Mouse (Mus musculus) adrenal gland, adult 2 months (tissue): ENCODE measurements at regions not wholly inside any gene's neighbourhood (a gene's known extent, or its start where the extent isn't known, plus 50 kb on each side); places are given as distances from the start of the nearest gene placed in this dataset.
"Not testable (repeated sequence)": the region's sequence is repeated elsewhere in the genome, so short reads cannot be mapped to it uniquely, and the experiment has no call there.

Source experiments
- DNase-seq: peaks from one replicate; pipeline ENCODE4 v3.0.0; 2021

DNA sequence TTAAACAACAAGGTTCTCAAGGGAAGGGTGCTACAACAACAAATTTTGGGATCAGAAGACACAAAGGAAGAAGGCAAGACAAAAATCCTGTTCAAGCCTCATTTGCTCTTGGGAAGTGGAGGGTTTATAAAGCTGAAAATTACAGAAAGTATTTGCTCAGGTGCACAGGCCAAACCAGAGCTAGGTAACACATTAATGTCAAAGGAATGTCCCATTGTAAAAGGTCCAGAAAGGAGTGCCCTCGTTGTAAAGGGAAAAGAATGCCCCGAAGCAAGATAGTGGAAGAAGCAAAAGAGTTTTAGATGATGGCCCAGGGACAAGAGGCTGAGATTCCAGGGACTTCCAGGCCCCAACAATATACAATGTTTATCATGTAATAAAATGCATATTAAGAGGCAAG is 317.3 kb downstream of the Car8 start:
- no peak for DNase-seq

DNA sequence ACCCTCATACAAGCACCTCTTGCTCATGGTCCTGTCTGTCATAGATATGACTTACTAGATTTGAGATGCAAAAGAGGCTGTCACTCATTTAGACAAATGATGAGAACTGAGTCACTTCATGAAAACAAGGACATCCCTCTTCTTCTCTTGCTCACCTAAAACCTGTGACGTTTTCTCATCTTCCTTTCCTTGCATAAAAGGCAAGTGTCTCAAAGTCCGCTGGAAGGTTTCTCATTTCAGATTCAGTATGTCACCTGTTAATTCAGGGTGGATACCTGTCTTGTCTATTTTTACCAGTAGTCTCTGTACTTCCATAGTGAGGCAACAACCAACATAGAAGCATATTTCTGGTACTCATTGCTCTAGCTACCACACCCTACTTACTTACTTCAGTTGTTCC is 325.6 kb downstream of the Car8 start:
- DNase-seq: no peak

DNA sequence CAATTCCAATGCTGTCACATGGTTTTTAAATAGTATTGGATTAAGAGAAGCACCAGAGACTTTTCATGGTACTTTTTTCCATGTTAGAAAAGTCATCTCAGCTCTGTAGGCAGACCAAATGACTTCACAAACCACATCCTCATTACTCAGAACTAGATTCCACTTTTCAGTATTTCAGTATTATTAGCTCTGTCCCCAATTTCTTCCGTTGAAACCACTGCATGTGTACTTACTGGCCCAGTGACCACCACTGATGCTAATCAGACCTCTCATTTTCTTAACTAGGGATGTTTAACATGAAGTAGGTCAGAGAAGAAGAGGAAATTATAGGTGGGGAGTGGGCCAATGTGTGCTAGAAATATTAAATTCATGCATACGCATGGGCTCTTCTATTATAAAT is 326.2 kb downstream of the Car8 start:
- no peak for DNase-seq

DNA sequence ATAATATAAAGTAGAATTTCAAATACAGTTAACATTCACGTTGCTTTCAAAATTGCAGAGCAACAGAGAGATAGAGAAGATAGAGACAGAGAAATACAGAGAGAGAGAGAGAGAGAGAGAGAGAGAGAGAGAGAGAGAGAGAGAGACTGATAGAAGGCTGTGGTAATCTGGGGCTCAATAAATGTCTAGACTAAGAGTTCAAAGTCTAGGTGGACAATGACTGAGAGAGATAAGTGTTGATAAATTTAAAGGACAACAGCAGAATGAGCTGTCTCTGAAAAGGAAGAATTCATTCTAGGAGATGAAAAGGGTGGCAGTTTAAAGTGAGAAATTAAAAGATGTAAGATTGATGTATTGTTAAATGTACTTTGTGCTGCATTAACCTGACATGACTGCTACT is 335.7 kb downstream of the Car8 start:
- no peak for DNase-seq

DNA sequence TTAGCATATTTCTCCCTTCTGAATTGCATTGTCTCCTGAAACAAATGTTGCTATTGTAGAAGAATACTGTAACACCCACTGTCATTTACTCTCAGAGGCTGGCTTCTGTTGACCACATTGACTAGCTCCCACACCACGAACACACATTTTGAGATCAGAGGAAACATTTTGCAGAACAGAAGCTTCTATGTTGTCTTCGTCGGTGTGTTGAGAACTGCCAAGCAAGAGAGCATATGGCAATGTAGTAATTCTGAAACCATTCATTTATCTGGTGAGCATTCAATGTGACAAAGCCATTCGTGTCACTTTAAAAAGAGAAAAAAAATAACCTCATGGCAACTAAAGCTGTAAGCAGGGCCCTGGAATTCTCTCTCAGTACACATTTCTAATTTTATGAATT is 343.9 kb downstream of the Car8 start:
- no peak for DNase-seq

DNA sequence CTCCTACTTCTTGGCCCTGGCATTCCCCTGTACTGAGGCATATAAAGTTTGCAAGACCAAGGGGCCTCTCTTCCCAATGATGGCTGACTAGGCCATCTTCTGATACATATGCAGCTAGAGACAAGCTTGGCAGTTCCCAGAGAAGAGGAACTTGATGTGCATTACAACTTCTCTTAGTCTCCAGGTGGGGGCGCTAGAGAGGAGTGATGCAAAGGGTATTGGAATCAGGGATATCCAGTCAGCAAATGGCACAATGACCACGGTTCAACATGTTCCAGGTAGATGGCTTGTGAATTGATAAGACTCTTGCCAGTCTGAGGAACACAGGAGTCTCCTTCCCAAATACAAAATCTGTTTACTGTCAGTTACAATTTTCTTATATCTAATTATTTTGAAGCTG is 347.7 kb downstream of the Car8 start:
- no peak for DNase-seq

DNA sequence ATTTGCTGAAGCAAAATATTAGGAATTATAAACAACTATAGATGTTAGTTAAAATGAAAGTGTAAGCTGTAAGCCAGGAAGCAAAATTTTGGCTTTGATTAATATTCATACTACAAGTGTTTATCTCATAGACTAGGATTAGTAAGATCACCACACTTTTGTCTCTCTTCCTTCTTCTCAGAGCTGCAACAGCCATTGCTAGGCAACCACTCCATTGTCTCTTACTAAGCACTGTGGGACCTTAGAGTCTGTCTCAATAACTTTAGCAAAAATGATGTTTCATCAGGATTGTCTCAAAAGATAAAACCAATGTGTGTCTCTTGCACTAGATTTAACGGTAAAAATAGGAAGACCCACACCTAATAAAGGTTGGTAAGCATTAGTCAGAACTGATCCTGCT is 384.3 kb downstream of the Car8 start:
- no peak for DNase-seq

DNA sequence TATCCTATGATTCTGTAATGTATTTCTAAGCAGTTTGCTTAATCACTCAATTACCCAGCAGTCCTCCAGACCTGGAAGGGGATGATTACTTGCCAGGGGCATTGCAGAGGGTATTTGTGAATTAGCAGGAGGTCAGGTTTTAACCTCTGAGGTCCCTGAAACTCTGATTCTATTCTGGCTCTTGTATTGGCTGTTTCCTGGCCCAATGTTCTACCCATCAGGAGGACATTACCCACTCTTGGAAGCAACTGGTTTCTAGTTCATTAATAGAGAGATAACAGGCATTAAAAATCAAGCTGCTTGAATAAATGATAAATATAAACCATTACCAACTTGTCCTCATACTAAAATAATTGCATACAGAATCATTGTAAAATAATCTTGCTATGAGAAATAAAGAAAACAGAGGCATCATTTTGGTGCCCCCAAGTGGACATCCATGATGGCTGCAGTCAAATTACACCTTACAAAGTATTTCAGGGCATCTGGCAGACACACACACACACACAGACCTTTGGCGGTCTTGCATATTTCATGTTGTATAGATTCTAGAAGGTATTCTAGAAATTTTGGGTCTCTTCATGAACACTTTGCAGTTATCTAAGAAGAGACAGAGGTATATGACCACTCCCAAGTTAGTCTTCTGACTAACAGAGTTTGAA is 385.6 kb downstream of the Car8 start:
- no peak for DNase-seq

DNA sequence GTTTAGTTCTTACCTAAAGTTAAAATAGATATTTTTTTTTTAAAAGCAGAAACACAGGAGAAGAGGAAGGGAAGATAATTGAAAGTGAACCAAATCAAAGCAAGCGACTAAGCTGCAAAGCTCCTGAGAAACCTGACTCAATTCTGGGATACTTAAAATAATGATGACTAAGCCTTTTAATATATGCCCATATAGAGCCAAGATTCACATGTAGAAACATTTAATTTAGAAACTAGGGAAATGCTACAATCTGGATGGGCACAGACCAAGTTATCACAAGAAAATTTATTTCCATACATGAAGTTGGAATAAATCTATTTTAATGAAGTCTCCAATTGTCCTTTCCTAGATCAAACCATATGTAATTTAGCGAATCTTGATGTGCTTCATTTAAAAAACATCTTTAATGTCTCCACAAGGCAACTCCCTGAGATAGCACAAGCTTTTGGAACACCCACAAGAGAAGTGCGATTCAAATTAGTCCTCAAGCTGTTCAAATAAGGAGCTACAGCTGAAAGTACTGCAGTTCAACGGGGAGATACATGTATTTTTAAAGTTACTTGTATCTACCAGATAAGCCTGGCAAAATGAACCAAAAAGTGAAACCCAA is 386.7 kb downstream of the Car8 start:
- no peak for DNase-seq

DNA sequence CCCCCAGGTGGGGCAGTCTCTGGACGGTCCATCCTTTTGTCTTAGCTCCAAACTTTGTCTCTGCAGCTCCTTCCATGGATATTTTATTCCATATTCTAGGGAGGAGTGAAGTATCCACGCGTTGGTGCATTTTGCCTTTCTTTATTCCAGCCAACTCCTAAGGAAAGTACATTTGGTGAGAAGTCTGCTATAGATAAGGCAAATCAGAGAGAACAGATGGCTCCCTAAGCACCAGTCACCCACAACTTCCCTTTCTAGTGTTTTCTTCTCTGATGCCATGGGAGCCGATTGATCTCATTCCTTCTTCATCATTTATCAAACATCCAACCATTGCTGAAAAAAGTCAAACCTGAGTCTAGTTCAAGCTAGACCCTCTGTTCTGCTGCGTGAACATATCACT is 391.4 kb downstream of the Car8 start:
- no peak for DNase-seq

DNA sequence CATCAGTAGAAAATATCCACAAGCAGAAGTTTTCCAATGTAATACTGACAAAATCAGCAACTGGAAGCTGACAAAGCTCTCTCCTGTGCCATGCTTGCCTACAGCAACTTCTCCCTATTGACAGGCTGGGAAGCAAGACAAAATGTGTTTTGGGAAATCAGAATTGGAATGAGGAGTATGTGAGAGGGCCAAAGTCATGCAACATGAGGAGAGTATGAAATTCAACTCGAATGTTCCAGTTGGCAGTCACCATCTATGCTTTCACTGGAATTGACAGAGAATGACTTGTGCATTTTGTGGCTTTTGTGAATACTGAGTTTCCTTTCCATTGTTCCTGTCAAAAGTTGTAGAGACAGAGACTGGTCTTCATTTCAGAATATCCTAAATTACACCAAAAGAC is 409.7 kb downstream of the Car8 start:
- DNase-seq: no peak

DNA sequence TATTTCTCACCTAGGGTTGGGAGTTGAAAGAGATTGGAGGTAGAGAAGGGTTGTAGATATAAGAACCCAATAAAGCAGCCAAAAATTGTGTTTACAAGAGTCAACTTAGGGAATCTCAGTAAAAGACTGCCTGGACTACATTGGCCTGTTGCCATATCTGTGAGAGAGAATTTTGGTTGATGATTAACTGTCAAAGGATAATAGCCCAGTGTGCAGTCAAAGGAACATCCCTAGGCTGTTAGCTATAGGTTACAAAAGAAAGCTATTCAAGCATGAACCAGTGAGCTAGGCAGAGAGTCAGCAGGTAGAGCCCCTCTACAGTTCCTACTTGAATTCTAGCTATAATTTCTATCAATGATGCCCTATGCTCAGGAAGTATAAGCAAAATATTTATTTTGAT is 419.0 kb downstream of the Car8 start:
- DNase-seq: no peak

DNA sequence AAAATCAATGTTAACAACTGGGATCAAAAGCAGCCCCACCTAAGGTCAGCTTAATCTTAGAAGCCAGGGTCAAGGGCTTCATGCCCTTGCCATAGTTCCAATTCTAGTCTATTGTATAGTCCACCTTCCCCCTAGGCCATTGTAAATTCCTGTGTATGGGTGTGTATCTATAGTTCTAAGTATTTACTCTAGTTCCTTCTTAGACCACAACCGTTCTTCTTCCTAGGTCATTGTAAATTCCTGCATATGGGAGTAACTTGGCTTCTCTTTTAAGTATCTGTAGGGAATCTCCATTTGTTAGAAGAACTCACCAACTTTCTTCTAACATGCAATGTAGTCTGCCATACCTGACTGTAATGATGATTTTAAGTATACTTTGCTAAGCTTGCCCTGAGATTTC is 461.1 kb downstream of the Car8 start:
- DNase-seq: not testable (repeated sequence)

DNA sequence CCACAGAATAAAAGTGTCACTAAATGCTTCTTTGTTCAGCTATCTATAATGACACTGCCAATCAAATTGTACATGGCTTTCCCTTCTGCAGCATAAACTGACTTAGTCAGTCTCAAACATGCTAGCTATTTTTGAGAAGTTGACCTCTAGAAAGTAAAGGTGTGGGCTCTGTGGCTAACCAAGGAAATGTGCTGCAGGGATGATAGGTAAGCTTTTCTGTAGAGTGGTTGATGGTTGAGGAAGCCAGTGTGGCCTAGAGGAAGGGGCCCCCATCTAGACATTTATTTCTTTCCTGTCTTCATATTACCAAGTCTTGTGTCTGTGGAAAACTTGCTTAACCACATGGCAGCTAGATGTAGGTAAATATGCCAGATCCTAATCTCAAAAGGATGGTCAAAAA is 483.4 kb downstream of the Car8 start:
- no peak for DNase-seq

DNA sequence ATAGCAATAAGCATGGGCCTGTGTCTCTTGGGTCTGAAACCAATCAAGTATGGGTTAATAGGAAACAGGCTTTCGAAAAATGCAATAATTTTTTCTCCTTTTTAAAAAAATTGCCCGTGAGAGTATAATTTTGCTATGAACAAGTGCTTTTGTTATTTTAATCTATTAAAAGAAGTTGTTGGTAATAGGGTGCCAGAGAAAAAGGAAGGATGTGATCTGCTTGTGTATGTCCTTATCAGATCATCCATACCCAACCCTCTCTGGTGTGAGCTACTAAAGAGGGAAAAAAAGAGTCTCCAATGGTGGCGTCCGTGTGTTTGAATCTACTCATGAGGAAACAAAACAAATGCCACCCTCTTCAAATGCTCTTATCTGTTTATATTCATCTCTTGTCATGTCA is 484.9 kb downstream of the Car8 start:
- DNase-seq: no peak

DNA sequence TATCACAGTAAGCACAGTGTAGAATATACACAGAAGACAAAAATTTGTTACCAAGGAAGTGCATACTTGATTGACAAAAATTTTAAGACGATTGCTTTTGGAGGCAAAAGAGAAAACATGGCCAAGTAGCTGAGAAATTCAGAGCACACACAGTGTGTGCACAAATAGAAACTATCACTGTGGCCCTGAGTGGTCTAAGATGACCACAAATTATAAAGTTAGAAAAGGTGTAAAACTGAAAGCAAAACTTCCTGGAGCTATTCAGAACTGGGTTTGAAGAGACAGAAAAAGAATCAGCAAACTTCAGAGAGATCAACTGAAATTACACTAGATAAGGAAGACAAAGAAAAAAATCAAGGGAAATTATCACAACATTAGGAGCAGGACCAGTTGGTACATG is 487.6 kb downstream of the Car8 start:
- no peak for DNase-seq

DNA sequence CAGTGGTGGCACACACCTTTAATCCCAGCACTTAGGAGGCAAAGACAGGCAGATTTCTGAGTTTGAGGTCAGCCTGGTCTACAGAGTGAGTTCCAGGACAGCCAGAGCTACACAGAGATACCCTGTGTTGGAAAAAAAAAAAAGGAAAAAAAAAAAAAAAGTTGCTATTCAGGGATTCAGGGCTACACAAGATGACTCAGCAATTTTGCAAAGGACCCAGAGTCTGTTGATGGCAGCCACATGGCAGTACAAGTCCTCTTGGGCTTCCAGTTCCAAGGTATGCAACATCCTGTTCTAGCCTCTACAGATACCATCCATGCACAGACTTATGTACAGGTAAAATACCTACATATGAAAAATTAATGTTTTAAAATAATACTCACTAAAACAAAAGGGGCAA is 515.9 kb downstream of the Car8 start:
- DNase-seq: no peak

DNA sequence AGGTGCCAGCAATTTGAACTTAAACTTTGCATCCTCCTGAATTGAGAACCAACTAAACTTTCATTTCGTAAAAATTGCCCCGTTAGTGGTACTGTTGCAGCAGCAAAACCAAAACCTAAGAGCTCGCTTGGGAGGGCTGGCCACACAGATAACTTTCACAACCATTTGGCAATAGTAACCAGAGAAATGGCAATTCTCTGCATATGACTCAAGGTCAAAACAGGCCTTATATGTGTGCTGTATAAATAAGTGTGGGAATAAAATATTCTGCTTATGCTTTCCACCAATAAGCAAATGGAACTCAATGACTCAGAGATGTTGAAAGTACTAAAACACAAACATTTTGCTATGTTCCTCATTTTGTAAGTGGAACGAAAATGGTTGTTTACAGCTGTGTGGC is 550.3 kb downstream of the Car8 start:
- DNase-seq: no peak

DNA sequence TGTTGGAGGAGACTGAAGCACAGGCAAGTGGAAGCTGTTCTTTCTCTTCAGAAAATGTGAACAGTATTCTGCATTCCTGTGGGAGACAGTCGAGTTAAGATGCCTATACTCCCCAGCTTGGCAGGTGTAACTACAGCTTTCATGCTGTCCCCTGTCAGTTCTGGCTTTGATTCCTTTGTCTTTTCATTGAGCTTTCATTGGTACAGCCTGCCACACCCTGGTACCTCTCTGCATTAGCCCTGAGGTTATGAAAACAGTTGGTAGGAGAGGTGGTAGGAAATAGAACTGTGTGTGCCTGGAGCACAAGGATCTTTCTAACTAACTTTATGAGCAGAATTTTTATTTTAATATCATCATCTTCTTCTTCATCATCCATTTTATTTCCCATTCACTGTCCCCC is 551.6 kb downstream of the Car8 start:
- no peak for DNase-seq

DNA sequence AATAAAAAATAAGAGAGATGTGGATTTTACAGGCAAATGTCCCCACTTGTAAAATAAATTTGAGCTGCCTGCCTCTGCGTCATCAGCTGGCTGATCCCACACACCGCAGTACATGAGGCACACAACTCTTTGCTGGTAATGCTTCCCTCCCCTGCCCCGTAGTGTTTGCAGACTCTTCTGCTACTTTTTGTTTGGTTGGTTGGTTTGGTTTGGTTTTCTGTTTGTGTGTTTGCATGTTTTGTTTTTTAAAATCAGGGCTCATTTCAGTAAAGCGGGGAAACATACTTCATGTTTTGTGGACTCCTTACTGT is 568.1 kb downstream of the Car8 start:
- no peak for DNase-seq

DNA sequence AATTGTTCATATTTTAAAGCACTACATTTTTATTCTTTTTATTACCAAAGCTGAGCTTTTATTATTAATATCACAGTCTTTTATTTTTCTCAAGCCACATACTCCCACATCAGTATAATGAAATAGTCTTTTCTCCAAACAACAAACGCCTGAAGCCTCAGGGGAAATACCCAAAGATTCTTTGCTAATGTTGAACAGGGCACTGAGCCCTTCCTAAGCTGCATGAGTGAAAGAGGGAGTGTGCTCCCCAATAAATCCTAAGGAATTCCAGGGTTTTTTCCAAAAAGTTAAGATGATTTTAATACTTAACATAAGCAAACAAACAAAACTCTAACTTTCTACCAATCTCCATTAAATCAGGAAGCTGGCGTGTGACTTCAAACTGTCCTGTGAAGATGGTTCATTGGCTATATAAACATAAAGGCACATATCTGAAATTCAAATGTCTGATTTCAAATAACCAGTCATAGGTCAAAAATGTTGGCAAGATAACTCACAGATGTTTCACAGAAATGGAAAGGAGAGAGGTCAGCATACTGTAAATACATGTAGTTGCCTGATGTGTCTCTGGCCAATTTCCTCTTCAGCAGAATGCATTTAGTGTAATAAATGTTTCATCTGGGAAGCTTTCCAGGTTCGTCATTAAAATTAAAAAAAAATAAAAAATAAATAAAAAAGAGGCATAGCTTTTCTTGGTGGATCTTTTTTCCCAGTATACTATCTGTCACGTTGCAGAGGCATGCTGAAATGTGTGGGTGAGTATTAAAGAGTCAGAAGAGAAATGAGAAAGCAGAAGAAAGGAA is 568.6 kb downstream of the Car8 start:
- DNase-seq: no peak

DNA sequence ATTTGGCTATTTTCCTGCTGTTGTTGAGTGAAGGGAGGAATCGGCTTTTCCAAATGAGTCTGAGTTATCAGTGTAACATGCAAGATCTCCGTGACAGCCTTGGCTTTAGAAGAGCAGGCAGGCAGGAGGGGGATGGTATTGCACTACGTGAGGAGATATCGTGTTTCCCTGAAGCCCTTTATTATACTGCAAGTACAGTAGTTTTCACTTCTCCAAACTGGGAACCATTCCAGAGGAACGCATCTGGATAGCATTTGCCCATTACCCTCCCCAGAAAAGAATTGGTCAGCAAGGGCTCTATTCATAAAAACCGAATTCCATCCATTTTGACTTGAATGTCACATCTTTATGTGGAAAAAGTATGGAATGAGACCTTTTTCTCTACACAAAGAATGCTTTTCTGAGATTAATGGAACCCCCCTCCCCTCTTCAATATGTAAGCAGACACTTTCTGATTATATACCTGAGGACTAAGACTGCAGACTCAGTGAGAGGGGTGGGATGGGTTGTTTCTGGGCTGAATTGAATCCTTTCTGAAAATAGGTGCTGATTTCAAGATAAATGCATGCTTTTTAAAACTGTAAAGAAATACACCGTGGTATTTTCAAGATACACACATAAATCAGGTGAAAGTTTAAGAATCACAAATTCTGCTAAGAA is 571.8 kb downstream of the Car8 start:
- DNase-seq: no peak

DNA sequence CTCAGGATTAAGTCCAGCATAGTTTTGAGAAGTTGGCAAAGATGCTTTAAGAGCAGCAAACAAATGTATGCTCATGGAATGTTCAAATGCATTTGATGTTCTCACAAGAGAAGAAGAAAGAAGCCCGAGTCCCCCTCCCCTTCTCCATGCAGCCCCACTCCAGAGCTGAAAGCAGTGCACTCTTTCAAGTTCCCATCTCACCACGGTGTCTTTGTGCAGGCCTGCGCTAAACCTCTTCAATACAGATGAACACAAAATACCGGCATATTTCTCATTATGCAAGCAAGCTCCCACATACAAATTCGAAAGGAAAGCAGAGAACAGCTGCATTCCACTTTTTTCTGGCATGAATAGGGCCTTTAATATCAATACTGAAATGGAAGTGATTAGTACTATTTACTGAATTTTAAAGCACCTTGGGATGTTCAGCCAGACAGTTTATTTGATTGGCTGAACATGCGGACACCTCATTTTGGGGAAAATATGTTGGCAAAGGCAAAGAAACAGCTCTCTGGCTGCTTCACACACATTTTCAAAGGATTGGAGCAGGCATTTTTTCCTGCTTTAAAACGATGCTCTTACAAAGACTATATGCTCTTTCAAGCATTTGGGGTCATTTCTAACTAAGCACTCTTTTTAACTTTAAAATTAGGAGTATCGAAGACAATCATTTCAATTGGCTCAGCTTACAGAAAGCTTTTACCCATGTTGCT is 595.8 kb downstream of the Car8 start:
- DNase-seq: no peak
